In genomic region chr13:73259577-73260353, GRCm38 (mm10) we compare ENCODE assay signal across 10 mouse cellular contexts. TPM values are rescaled to one million over a fixed set of nuclear protein-coding genes. Genes with fewer than 3 reads are reported as not detected.
DNase-seq lines count a peak whose midpoint lies in the region; ATAC-seq lines count a peak whose summit lies in the region.
"Had no signal": no experiment of that assay in that cellular context is flagged by ENCODE, and none has a peak within 500 bp of the region (broad histone marks: within the 10 kb centered on the region; RNA-seq: fewer than 3 reads in every experiment).

No protein-coding gene starts in this region.

- H3K27me3 ChIP-seq in heart, embryonic 15.5 days = peaks cover 81% of the 10 kb centered on the region
- peaks cover 98% of the 10 kb centered on the region for H3K27me3 ChIP-seq in embryonic facial prominence, embryonic 13.5 days
- peaks cover 85% of the 10 kb centered on the region for H3K27me3 ChIP-seq in hindbrain, embryonic 15.5 days
- H3K27me3 ChIP-seq in midbrain, embryonic 15.5 days (replicated peaks) = peaks cover 79% of the 10 kb centered on the region

- 20% methylated on average over 10 of the region's 10 CpGs for WGBS in heart, embryonic 15.5 days
- 11% methylated on average over 10 of the region's 10 CpGs for WGBS in embryonic facial prominence, embryonic 13.5 days
- 17% methylated on average over 10 of the region's 10 CpGs for WGBS in hindbrain, embryonic 15.5 days
- 7% methylated on average over 10 of the region's 10 CpGs for WGBS in midbrain, embryonic 15.5 days

- H3K27ac ChIP-seq in heart, embryonic 15.5 days = peak overlapping the region; percentile 89
- no peak overlapping the region for H3K27ac ChIP-seq in embryonic facial prominence, embryonic 13.5 days
- H3K27ac ChIP-seq in hindbrain, embryonic 15.5 days (replicated peaks) = no peak overlapping the region
- H3K27ac ChIP-seq in midbrain, embryonic 15.5 days = no peak overlapping the region

- peak overlapping the region; percentile 60 for H3K4me3 ChIP-seq in heart, embryonic 15.5 days
- peak overlapping the region; percentile 51 for H3K4me3 ChIP-seq in embryonic facial prominence, embryonic 13.5 days
- peak overlapping the region; percentile 44 for H3K4me3 ChIP-seq in hindbrain, embryonic 15.5 days
- peak overlapping the region; percentile 44 for H3K4me3 ChIP-seq in midbrain, embryonic 15.5 days

- 0 out of 2 replicates have a peak, but pooled peaks have one; percentile 8 for ATAC-seq in heart, embryonic 15.5 days (replicated peaks; ENCODE audit: insufficient number of reproducible peaks, insufficient read depth, low FRiP score, low read depth)
- ATAC-seq in embryonic facial prominence, embryonic 13.5 days (ENCODE audit: insufficient number of reproducible peaks, insufficient read depth, low FRiP score, low TSS enrichment, low read depth) = no peak
- ATAC-seq in hindbrain, embryonic 15.5 days (ENCODE audit: low FRiP score, low read depth) = no peak
- peak; percentile 34; the same call in 1 of the 2 replicates for ATAC-seq in midbrain, embryonic 15.5 days (replicated peaks)
- no peak for ATAC-seq in cerebellum, adult (ENCODE audit: insufficient number of reproducible peaks, low FRiP score, low TSS enrichment)

- H3K9ac ChIP-seq in heart, embryonic 15.5 days = peak overlapping the region; percentile 72
- peak overlapping the region; percentile 61; the same call in 1 of the 2 replicates for H3K9ac ChIP-seq in embryonic facial prominence, embryonic 13.5 days
- H3K9ac ChIP-seq in hindbrain, embryonic 15.5 days = no peak overlapping the region
- H3K9ac ChIP-seq in midbrain, embryonic 15.5 days = no peak overlapping the region

- no peaks in the 10 kb centered on the region for H3K9me3 ChIP-seq in heart, embryonic 15.5 days (replicated peaks)
- H3K9me3 ChIP-seq in embryonic facial prominence, embryonic 13.5 days = no peaks in the 10 kb centered on the region
- no peaks in the 10 kb centered on the region for H3K9me3 ChIP-seq in hindbrain, embryonic 15.5 days
- no peaks in the 10 kb centered on the region for H3K9me3 ChIP-seq in midbrain, embryonic 15.5 days

- intact Hi-C loops in heart, postnatal 25 days (cut with DNase I) = loop anchor here (5.0 kb wide), 2 partner anchors 68 to 87 kb away; partner anchors contain the start of genes Mrpl36 and Ndufs6
- intact Hi-C loops in gastrocnemius, postnatal 14 days (cut with DNase I; ENCODE audit: low total_unique reads) = no loop called here

- H3K36me3 ChIP-seq in heart, embryonic 15.5 days = no peaks in the 10 kb centered on the region
- no peaks in the 10 kb centered on the region for H3K36me3 ChIP-seq in embryonic facial prominence, embryonic 13.5 days
- no peaks in the 10 kb centered on the region for H3K36me3 ChIP-seq in hindbrain, embryonic 15.5 days
- H3K36me3 ChIP-seq in midbrain, embryonic 15.5 days (replicated peaks) = no peaks in the 10 kb centered on the region

- H3K4me2 ChIP-seq in heart, embryonic 15.5 days = peak overlapping the region; percentile 72
- H3K4me2 ChIP-seq in embryonic facial prominence, embryonic 13.5 days = peak overlapping the region; percentile 90
- peak overlapping the region; percentile 89 for H3K4me2 ChIP-seq in hindbrain, embryonic 15.5 days
- H3K4me2 ChIP-seq in midbrain, embryonic 15.5 days = peak overlapping the region; percentile 86

- no peak for DNase-seq in heart, postnatal 25 days (ENCODE audit: low spot score)
- DNase-seq in gastrocnemius, postnatal 14 days = no peak
- no peak for DNase-seq in cerebellum, postnatal 25 days
- DNase-seq: adrenal gland, adult 8-10 months had no signal

- H3K4me1 ChIP-seq in heart, embryonic 15.5 days (replicated peaks) = peaks cover 32% of the 10 kb centered on the region
- H3K4me1 ChIP-seq in embryonic facial prominence, embryonic 13.5 days = peaks cover 24% of the 10 kb centered on the region
- H3K4me1 ChIP-seq in hindbrain, embryonic 15.5 days (replicated peaks) = peaks cover 37% of the 10 kb centered on the region
- peaks cover 33% of the 10 kb centered on the region for H3K4me1 ChIP-seq in midbrain, embryonic 15.5 days

RNA-seq across cellular contexts. Expression of gene Irx4, which starts 0.5 kb away (rescaled TPM):
- polyA plus RNA-seq in heart, embryonic 15.5 days (2015; fragmentation: Nextera tagmentation; extraction: Ambion mirVana) = 40.3 and 44.3 TPM in 2 replicates
- total RNA-seq in heart, postnatal 25 days (2021) = 10 to 100 TPM; 26.0 to 27.0 TPM
- polyA plus RNA-seq in embryonic facial prominence, embryonic 13.5 days (2015; fragmentation: Nextera tagmentation; extraction: Ambion mirVana) = 11.6 and 13.3 TPM in 2 replicates
- 3.6 and 5.7 TPM in 2 replicates for polyA plus RNA-seq in hindbrain, embryonic 15.5 days (2015; fragmentation: Nextera tagmentation; extraction: Ambion mirVana)
- 0.96 and 1.7 TPM in 2 replicates for polyA plus RNA-seq in midbrain, embryonic 15.5 days (2015; fragmentation: Nextera tagmentation; extraction: Ambion mirVana)
- total RNA-seq in gastrocnemius, postnatal 14 days (2021) = not detected
- total RNA-seq: left cerebral cortex, postnatal 10 days had no signal

Comparison
In these comparisons a context has a peak if more than half of its experiments do, and no peak if none do; other contexts are left out.
1. ATAC-seq: peak in heart, embryonic 15.5 days (single experiment) and midbrain, embryonic 15.5 days (single experiment); none in embryonic facial prominence, embryonic 13.5 days (single experiment), hindbrain, embryonic 15.5 days (single experiment) and cerebellum, adult (single experiment).
2. H3K9ac ChIP-seq: peak in heart, embryonic 15.5 days (single experiment) and embryonic facial prominence, embryonic 13.5 days (single experiment); none in hindbrain, embryonic 15.5 days (single experiment) and midbrain, embryonic 15.5 days (single experiment).
3. Peak in every context shown above with its lines, with median percentiles within 50 percentile points of each other: H3K4me2 ChIP-seq and H3K4me3 ChIP-seq.